ENCODE assay signal across 13 mouse cellular contexts in the genomic region with DNA sequence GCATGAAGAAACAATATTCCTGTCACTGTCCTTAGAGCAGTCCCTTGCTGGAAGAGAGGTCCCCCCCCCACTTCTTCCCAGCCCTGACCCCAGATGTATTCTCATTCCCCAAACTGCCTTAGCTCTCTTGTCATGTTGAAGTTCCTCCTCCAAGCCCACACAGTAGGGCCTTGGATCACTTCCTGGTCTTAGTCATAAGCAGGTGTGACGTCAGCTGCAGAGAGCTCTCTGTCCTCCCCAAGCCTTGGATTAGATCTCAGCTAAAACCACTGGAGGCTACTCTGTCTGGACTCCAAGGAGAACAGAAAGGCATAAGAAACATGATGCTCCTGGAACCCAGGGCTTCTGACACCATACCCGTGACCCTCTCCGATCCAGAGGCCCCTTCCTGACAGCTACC.
DNase-seq lines count a peak whose midpoint lies in the region; ATAC-seq lines count a peak whose summit lies in the region.
"Had no signal": no experiment of that assay in that cellular context is flagged by ENCODE, and none has a peak within 500 bp of the region (broad histone marks: within the 10 kb centered on the region; RNA-seq: fewer than 3 reads in every experiment).

No protein-coding gene starts in this region.

- H3K4me1 ChIP-seq in hindbrain, embryonic 11.5 days (replicated peaks; ENCODE audit: control insufficient read depth, insufficient read depth, low read length), result peaks cover 6% of the 10 kb centered on the region
- H3K4me1 ChIP-seq in hindbrain, embryonic 14.5 days (replicated peaks; ENCODE audit: control insufficient read depth, insufficient read depth, low read length), result peaks cover 16% of the 10 kb centered on the region
- peaks cover 31% of the 10 kb centered on the region for H3K4me1 ChIP-seq in neural tube, embryonic 13.5 days (replicated peaks)
- peaks cover 25% of the 10 kb centered on the region for H3K4me1 ChIP-seq in neural tube, embryonic 15.5 days
- H3K4me1 ChIP-seq: intestine, embryonic 15.5 days had no signal

- H3K27ac ChIP-seq in hindbrain, embryonic 11.5 days (ENCODE audit: low read depth, low read length), result peak overlapping the region; percentile 93
- H3K27ac ChIP-seq in hindbrain, embryonic 14.5 days, result no peak overlapping the region
- H3K27ac ChIP-seq in neural tube, embryonic 13.5 days (replicated peaks), result peak overlapping the region; percentile 89
- H3K27ac ChIP-seq in neural tube, embryonic 15.5 days (replicated peaks), result no peak overlapping the region
- H3K27ac ChIP-seq: embryonic facial prominence, embryonic 12.5 days; gastrocnemius, adult 2 months; heart, embryonic 13.5 days; intestine, embryonic 15.5 days had no signal

- 93% methylated on average over 3 of the region's 3 CpGs for WGBS in hindbrain, embryonic 11.5 days
- WGBS in hindbrain, embryonic 14.5 days, result 96% methylated on average over 3 of the region's 3 CpGs
- 92% methylated on average over 3 of the region's 3 CpGs for WGBS in neural tube, embryonic 13.5 days
- 93% methylated on average over 3 of the region's 3 CpGs for WGBS in neural tube, embryonic 15.5 days

- H3K9me3 ChIP-seq in hindbrain, embryonic 11.5 days (ENCODE audit: control insufficient read depth, low read length), result no peaks in the 10 kb centered on the region
- no peaks in the 10 kb centered on the region for H3K9me3 ChIP-seq in hindbrain, embryonic 14.5 days (ENCODE audit: control insufficient read depth, low read length)
- peaks cover 3% of the 10 kb centered on the region; the same call in 1 of the 2 replicates for H3K9me3 ChIP-seq in neural tube, embryonic 13.5 days
- H3K9me3 ChIP-seq in neural tube, embryonic 15.5 days (replicated peaks), result no peaks in the 10 kb centered on the region

- H3K4me3 ChIP-seq in hindbrain, embryonic 11.5 days (ENCODE audit: low read depth, low read length), result no peak overlapping the region
- H3K4me3 ChIP-seq in hindbrain, embryonic 14.5 days (replicated peaks; ENCODE audit: low read length), result no peak overlapping the region
- H3K4me3 ChIP-seq in neural tube, embryonic 13.5 days, result no peak overlapping the region
- no peak overlapping the region for H3K4me3 ChIP-seq in neural tube, embryonic 15.5 days (replicated peaks)
- H3K4me3 ChIP-seq: embryonic facial prominence, embryonic 12.5 days; gastrocnemius, adult 2 months; heart, embryonic 13.5 days; intestine, embryonic 15.5 days had no signal

- no peak overlapping the region for H3K9ac ChIP-seq in hindbrain, embryonic 11.5 days (ENCODE audit: low read depth, low read length)
- H3K9ac ChIP-seq in hindbrain, embryonic 14.5 days, result no peak overlapping the region
- H3K9ac ChIP-seq in neural tube, embryonic 13.5 days, result no peak overlapping the region
- H3K9ac ChIP-seq in neural tube, embryonic 15.5 days (replicated peaks), result no peak overlapping the region
- H3K9ac ChIP-seq: embryonic facial prominence, embryonic 12.5 days; heart, embryonic 13.5 days; intestine, embryonic 15.5 days had no signal

- no peak overlapping the region for H3K4me2 ChIP-seq in hindbrain, embryonic 11.5 days (replicated peaks; ENCODE audit: low read depth, low read length)
- no peak overlapping the region for H3K4me2 ChIP-seq in hindbrain, embryonic 14.5 days (replicated peaks)
- no peak overlapping the region for H3K4me2 ChIP-seq in neural tube, embryonic 13.5 days
- no peak overlapping the region for H3K4me2 ChIP-seq in neural tube, embryonic 15.5 days
- H3K4me2 ChIP-seq: embryonic facial prominence, embryonic 12.5 days; heart, embryonic 13.5 days; intestine, embryonic 15.5 days had no signal

- no peaks in the 10 kb centered on the region for H3K36me3 ChIP-seq in hindbrain, embryonic 11.5 days (ENCODE audit: control insufficient read depth, insufficient read depth, low read length)
- H3K36me3 ChIP-seq in hindbrain, embryonic 14.5 days (replicated peaks; ENCODE audit: control insufficient read depth, insufficient read depth), result no peaks in the 10 kb centered on the region
- H3K36me3 ChIP-seq in neural tube, embryonic 13.5 days, result 0 out of 2 replicates have a peak, but pooled peaks cover 6% of the 10 kb centered on the region
- no peaks in the 10 kb centered on the region for H3K36me3 ChIP-seq in neural tube, embryonic 15.5 days
- H3K36me3 ChIP-seq: embryonic facial prominence, embryonic 12.5 days; intestine, embryonic 15.5 days had no signal

- no peak for ATAC-seq in hindbrain, embryonic 11.5 days (ENCODE audit: low FRiP score)
- no peak for ATAC-seq in hindbrain, embryonic 14.5 days (ENCODE audit: low FRiP score)
- ATAC-seq in neural tube, embryonic 13.5 days (ENCODE audit: low read depth), result no peak
- ATAC-seq in neural tube, embryonic 15.5 days (ENCODE audit: low FRiP score), result no peak
- peak; percentile 34; the same call in 1 of the 2 replicates for ATAC-seq in megakaryocyte progenitor cell, adult 5-6 weeks (replicated peaks; ENCODE audit: poor library complexity)
- ATAC-seq in erythroid progenitor cell, adult 5-6 weeks (replicated peaks; ENCODE audit: low FRiP score, poor library complexity, severe bottlenecking), result no peak
- ATAC-seq: intestine, embryonic 15.5 days had no signal

- DNase-seq in hindbrain, embryonic 11.5 days (ENCODE audit: low spot score), result no peak
- no peak for DNase-seq in hindbrain, embryonic 14.5 days (ENCODE audit: low spot score)
- no peak for DNase-seq in thymus, postnatal 4 days
- DNase-seq: cerebellum, adult 9-11 months; thymus, adult 18-20 months had no signal

- no peaks in the 10 kb centered on the region for H3K27me3 ChIP-seq in hindbrain, embryonic 11.5 days (ENCODE audit: control insufficient read depth, insufficient read depth, low read length)
- H3K27me3 ChIP-seq in hindbrain, embryonic 14.5 days (ENCODE audit: control insufficient read depth, insufficient read depth, low read length), result no peaks in the 10 kb centered on the region
- H3K27me3 ChIP-seq in neural tube, embryonic 13.5 days, result no peaks in the 10 kb centered on the region
- no peaks in the 10 kb centered on the region for H3K27me3 ChIP-seq in neural tube, embryonic 15.5 days (replicated peaks)
- H3K27me3 ChIP-seq: embryonic facial prominence, embryonic 12.5 days; heart, embryonic 13.5 days; intestine, embryonic 15.5 days had no signal

Comparison
In these comparisons a context has a peak if more than half of its experiments do, and no peak if none do; other contexts are left out.
1. H3K27ac ChIP-seq: peak in hindbrain, embryonic 11.5 days (single experiment) and neural tube, embryonic 13.5 days (single experiment); none in hindbrain, embryonic 14.5 days (single experiment) and neural tube, embryonic 15.5 days (single experiment).